ENCODE assay signal across 9 mouse cellular contexts in genomic region chr11:46216669-46217068, GRCm38 (mm10). TPM values are rescaled to one million over a fixed set of nuclear protein-coding genes. Genes with fewer than 3 reads are reported as not detected.
DNase-seq lines count a peak whose midpoint lies in the region; ATAC-seq lines count a peak whose summit lies in the region.
"Had no signal": no experiment of that assay in that cellular context is flagged by ENCODE, and none has a peak within 500 bp of the region (broad histone marks: within the 10 kb centered on the region; RNA-seq: fewer than 3 reads in every experiment).

No protein-coding gene starts in this region.

- no peak overlapping the region for H3K4me3 ChIP-seq in neural tube, embryonic 15.5 days (replicated peaks)
- no peak overlapping the region for H3K4me3 ChIP-seq in intestine, embryonic 15.5 days (replicated peaks)
- H3K4me3 ChIP-seq: embryonic facial prominence, embryonic 12.5 days had no signal

- no peak for ATAC-seq in neural tube, embryonic 15.5 days (ENCODE audit: low FRiP score)
- ATAC-seq in erythroblast, adult 5-6 weeks (replicated peaks; ENCODE audit: low FRiP score, poor library complexity, severe bottlenecking), result no peak
- ATAC-seq in intestine, embryonic 15.5 days, result no peak

- 75% methylated on average over 7 of the region's 7 CpGs for WGBS in neural tube, embryonic 15.5 days
- 79% methylated on average over 7 of the region's 7 CpGs for WGBS in intestine, embryonic 15.5 days

- H3K9ac ChIP-seq in neural tube, embryonic 15.5 days (replicated peaks), result no peak overlapping the region
- no peak overlapping the region for H3K9ac ChIP-seq in intestine, embryonic 15.5 days
- H3K9ac ChIP-seq: embryonic facial prominence, embryonic 12.5 days had no signal

- H3K27ac ChIP-seq in neural tube, embryonic 15.5 days (replicated peaks), result no peak overlapping the region
- H3K27ac ChIP-seq in intestine, embryonic 15.5 days, result no peak overlapping the region
- H3K27ac ChIP-seq: embryonic facial prominence, embryonic 12.5 days had no signal

- H3K36me3 ChIP-seq in neural tube, embryonic 15.5 days, result peaks cover 12% of the 10 kb centered on the region
- no peaks in the 10 kb centered on the region for H3K36me3 ChIP-seq in intestine, embryonic 15.5 days
- H3K36me3 ChIP-seq: embryonic facial prominence, embryonic 12.5 days had no signal

- intact Hi-C loops in gastrocnemius, postnatal 14 days (cut with DNase I; ENCODE audit: low total_unique reads), result loop anchor here (10.0 kb wide), 1 partner anchor 82 kb away; no protein-coding TSS in a partner anchor

- peaks cover 56% of the 10 kb centered on the region for H3K4me1 ChIP-seq in neural tube, embryonic 15.5 days
- H3K4me1 ChIP-seq in intestine, embryonic 15.5 days (replicated peaks), result peaks cover 21% of the 10 kb centered on the region

- H3K27me3 ChIP-seq in neural tube, embryonic 15.5 days (replicated peaks), result no peaks in the 10 kb centered on the region
- no peaks in the 10 kb centered on the region for H3K27me3 ChIP-seq in intestine, embryonic 15.5 days (replicated peaks)
- H3K27me3 ChIP-seq: embryonic facial prominence, embryonic 12.5 days had no signal

- DNase-seq in gastrocnemius, postnatal 10 days, result peak; percentile 23
- no peak for DNase-seq in gastrocnemius, postnatal 14 days
- DNase-seq in neural tube, embryonic 10.5 days (ENCODE audit: extremely low spot score, low spot score), result peak; percentile 48
- peak; percentile 48 for DNase-seq in c-Kit-negative CD71-positive TER-119-positive erythroid progenitor cells, embryonic 14.5 days (ENCODE audit: low read depth, low spot score)
- DNase-seq in naive thymus-derived CD4-positive, alpha-beta T cell, adult 2 months (ENCODE audit: low read depth), result peak; percentile 69

- H3K4me2 ChIP-seq in neural tube, embryonic 15.5 days, result no peak overlapping the region
- H3K4me2 ChIP-seq in intestine, embryonic 15.5 days (replicated peaks), result no peak overlapping the region
- H3K4me2 ChIP-seq: embryonic facial prominence, embryonic 12.5 days had no signal

- H3K9me3 ChIP-seq in neural tube, embryonic 15.5 days (replicated peaks), result no peaks in the 10 kb centered on the region
- H3K9me3 ChIP-seq in intestine, embryonic 15.5 days, result no peaks in the 10 kb centered on the region
- H3K9me3 ChIP-seq: embryonic facial prominence, embryonic 12.5 days had no signal

RNA-seq across cellular contexts. Expression of gene Fndc9, which starts 18.7 kb away (rescaled TPM):
- not detected for total RNA-seq in gastrocnemius, postnatal 10 days (2021)
- not detected for total RNA-seq in gastrocnemius, postnatal 14 days (2021)
- polyA plus RNA-seq in neural tube, embryonic 15.5 days (2015; fragmentation: Nextera tagmentation; extraction: Ambion mirVana), result 1.5 and 2.3 TPM in 2 replicates
- total RNA-seq in erythroblast, adult 5-6 weeks (2015; ENCODE audit: low replicate concordance), result not detected in 2 replicates
- not detected in 2 replicates for total RNA-seq in erythroblast, adult 5-6 weeks (2017; ENCODE audit: low replicate concordance)
- polyA plus RNA-seq in intestine, embryonic 15.5 days (2015; fragmentation: Nextera tagmentation; extraction: Ambion mirVana), result 0.16 TPM in 1 of 2 replicates, not detected in the other

RNA-seq across cellular contexts. Expression of gene Nipal4, which starts 50.4 kb away (rescaled TPM):
- total RNA-seq in gastrocnemius, postnatal 10 days (2021), result under 1 TPM; 0.16 to 0.23 TPM
- under 1 TPM; 0.07 to 0.21 TPM for total RNA-seq in gastrocnemius, postnatal 14 days (2021)
- polyA plus RNA-seq in neural tube, embryonic 15.5 days (2015; fragmentation: Nextera tagmentation; extraction: Ambion mirVana), result 0.15 and 0.75 TPM in 2 replicates
- not detected in 2 replicates for total RNA-seq in erythroblast, adult 5-6 weeks (2015; ENCODE audit: low replicate concordance)
- total RNA-seq in erythroblast, adult 5-6 weeks (2017; ENCODE audit: low replicate concordance), result not detected in 2 replicates
- 3.1 and 3.6 TPM in 2 replicates for polyA plus RNA-seq in intestine, embryonic 15.5 days (2015; fragmentation: Nextera tagmentation; extraction: Ambion mirVana)
